Mouse (Mus musculus): ENCODE data around the gene Inca1.

DNA sequence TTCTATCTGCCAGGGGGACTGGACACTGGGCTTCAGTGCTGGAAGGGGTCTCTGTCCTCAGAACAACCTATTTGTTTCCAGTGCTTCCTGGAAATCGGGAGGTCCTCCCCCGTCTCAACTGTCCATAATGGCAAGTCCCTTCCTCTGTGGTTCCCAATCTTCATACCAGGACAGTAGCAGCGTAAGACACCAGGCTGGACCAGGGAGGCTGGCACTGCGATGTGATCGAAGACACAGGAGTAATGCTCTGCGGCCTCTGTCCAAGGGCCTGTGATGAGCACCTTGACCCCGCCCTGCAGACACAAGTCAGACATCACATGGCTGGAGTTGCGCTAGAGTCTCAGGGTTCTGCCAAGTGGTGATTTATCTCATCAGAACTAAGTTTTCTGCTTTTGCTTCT is 20.6 kb downstream of the Inca1 start:
- TF ChIP-seq CTCF (IDR thresholded peaks at IDR 0.05; ENCODE audit: extremely low read depth, insufficient read depth, low read length) (no peak), POLR2A (IDR thresholded peaks at IDR 0.05; ENCODE audit: extremely low read depth, insufficient read depth, low read length) (no peak)

All from cortical plate, adult 2 months (tissue).